23 mouse cellular contexts compared by ENCODE assay signal in the genomic region with DNA sequence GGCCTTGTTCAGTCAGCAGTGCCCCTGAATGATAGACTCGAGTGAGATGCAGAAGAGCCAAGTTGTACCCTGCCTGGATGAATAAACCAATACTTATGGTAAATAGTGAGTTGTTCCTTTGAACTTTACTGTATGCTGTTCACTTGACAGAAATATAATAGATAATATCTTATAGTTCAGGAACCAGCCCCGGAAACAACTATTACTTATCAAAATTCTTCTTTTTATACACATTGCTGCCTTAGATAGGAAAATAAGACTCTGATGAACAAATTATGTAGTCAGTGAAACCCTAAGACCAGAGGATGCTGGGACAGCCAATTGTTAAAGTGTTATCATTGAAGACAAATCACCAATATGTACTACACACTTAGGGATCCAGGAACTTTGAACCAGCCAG.
A peak's percentile ranks its signal among the peaks of the same experiment; 100 is the strongest.
DNase-seq lines count a peak whose midpoint lies in the region; ATAC-seq and TF ChIP-seq lines count a peak whose summit lies in the region.
"Had no signal": no experiment of that assay in that cellular context is flagged by ENCODE, and none has a peak within 500 bp of the region (broad histone marks: within the 10 kb centered on the region; RNA-seq: fewer than 3 reads in every experiment).

No protein-coding gene starts in this region.

- no peaks in the 10 kb centered on the region for H3K27me3 ChIP-seq in heart, embryonic 10.5 days (ENCODE audit: insufficient read depth, poor library complexity, severe bottlenecking)
- H3K27me3 ChIP-seq in liver, embryonic 14.5 days (ENCODE audit: control insufficient read depth, insufficient read depth, low read length), result no peaks in the 10 kb centered on the region
- H3K27me3 ChIP-seq in embryonic facial prominence, embryonic 10.5 days (replicated peaks; ENCODE audit: low read depth, poor library complexity, severe bottlenecking), result no peaks in the 10 kb centered on the region
- H3K27me3 ChIP-seq: embryonic facial prominence, embryonic 12.5 days; forebrain, embryonic 13.5 days; hindbrain, embryonic 15.5 days; intestine, embryonic 15.5 days; limb, embryonic 15.5 days; midbrain, embryonic 13.5 days; neural tube, embryonic 12.5 days had no signal

- 79% methylated on average over 2 of the region's 2 CpGs for WGBS in heart, embryonic 10.5 days
- 34% methylated on average over 2 of the region's 2 CpGs for WGBS in liver, embryonic 14.5 days (ENCODE audit: insufficient replicate concordance)
- 85% methylated on average over 2 of the region's 2 CpGs for WGBS in embryonic facial prominence, embryonic 10.5 days

- no peaks in the 10 kb centered on the region for H3K36me3 ChIP-seq in heart, embryonic 10.5 days
- H3K36me3 ChIP-seq in liver, embryonic 14.5 days (replicated peaks; ENCODE audit: control insufficient read depth, insufficient read depth, low read depth), result no peaks in the 10 kb centered on the region
- no peaks in the 10 kb centered on the region for H3K36me3 ChIP-seq in embryonic facial prominence, embryonic 10.5 days (replicated peaks)
- H3K36me3 ChIP-seq: embryonic facial prominence, embryonic 12.5 days; hindbrain, embryonic 15.5 days; intestine, embryonic 15.5 days; limb, embryonic 15.5 days; midbrain, embryonic 13.5 days; neural tube, embryonic 12.5 days had no signal

- intact Hi-C loops in heart, postnatal 14 days (cut with DNase I), result no loop called here

- no peaks in the 10 kb centered on the region for H3K9me3 ChIP-seq in heart, embryonic 10.5 days
- no peaks in the 10 kb centered on the region for H3K9me3 ChIP-seq in liver, embryonic 14.5 days (ENCODE audit: control insufficient read depth, low read length)
- H3K9me3 ChIP-seq in embryonic facial prominence, embryonic 10.5 days, result no peaks in the 10 kb centered on the region
- H3K9me3 ChIP-seq: embryonic facial prominence, embryonic 12.5 days; forebrain, embryonic 13.5 days; hindbrain, embryonic 15.5 days; intestine, embryonic 15.5 days; limb, embryonic 15.5 days; midbrain, embryonic 13.5 days; neural tube, embryonic 12.5 days had no signal

- 0 out of 2 replicates have a peak overlapping the region, but pooled peaks have one; percentile 36 for H3K27ac ChIP-seq in heart, embryonic 10.5 days
- H3K27ac ChIP-seq in brown adipose tissue, adult 24 weeks (replicated peaks; ENCODE audit: low read depth, low read length), result peak overlapping the region; percentile 55
- H3K27ac ChIP-seq in liver, embryonic 14.5 days, result peak overlapping the region; percentile 97
- no peak overlapping the region for H3K27ac ChIP-seq in embryonic facial prominence, embryonic 10.5 days (replicated peaks)
- H3K27ac ChIP-seq: embryonic facial prominence, embryonic 12.5 days; forebrain, embryonic 13.5 days; gastrocnemius, adult 2 months; hindbrain, embryonic 15.5 days; intestine, embryonic 15.5 days; limb, embryonic 15.5 days; midbrain, embryonic 13.5 days; neural tube, embryonic 12.5 days had no signal

- ATAC-seq in CD4-positive, CD25-positive, alpha-beta regulatory T cell, adult 4 months, result peak; percentile 19
- no peak for ATAC-seq in liver, embryonic 14.5 days (ENCODE audit: insufficient read depth)
- ATAC-seq: forebrain, embryonic 13.5 days; intestine, embryonic 15.5 days; lung, postnatal 0 days; midbrain, embryonic 13.5 days had no signal

- H3K9ac ChIP-seq in liver, embryonic 14.5 days (replicated peaks), result peak overlapping the region; percentile 52
- H3K9ac ChIP-seq: embryonic facial prominence, embryonic 12.5 days; forebrain, embryonic 13.5 days; hindbrain, embryonic 15.5 days; intestine, embryonic 15.5 days; limb, embryonic 15.5 days; midbrain, embryonic 13.5 days; neural tube, embryonic 12.5 days had no signal

- DNase-seq in heart, embryonic 10.5 days (ENCODE audit: low spot score), result no peak
- no peak for DNase-seq in heart, postnatal 14 days
- DNase-seq in liver, embryonic 14.5 days (ENCODE audit: low read depth in 3 of 3, low spot score in 3 of 3), result no peak
- DNase-seq in embryonic facial prominence, embryonic 10.5 days (ENCODE audit: low spot score), result no peak
- no peak for DNase-seq in adrenal gland, adult (ENCODE audit: inconsistent age in 2 of 2, low spot score in 1 of 2)
- no peak for DNase-seq in adrenal gland, adult 2 months
- DNase-seq: adrenal gland, postnatal 14 days; heart, postnatal 36 days; kidney, adult 8-10 months; kidney, postnatal 10 days; right cerebral cortex, postnatal 14 days; spleen, adult 18-20 months had no signal

- no peak overlapping the region for H3K4me3 ChIP-seq in heart, embryonic 10.5 days
- 0 out of 2 replicates have a peak overlapping the region, but pooled peaks have one; percentile 3 for H3K4me3 ChIP-seq in brown adipose tissue, adult 24 weeks (ENCODE audit: insufficient read depth, low read depth, low read length)
- H3K4me3 ChIP-seq in liver, embryonic 14.5 days (ENCODE audit: insufficient read depth in 1 of 2, low read depth in 2 of 2, low read length in 2 of 2), result peak overlapping the region; percentile 19 to 25; a peak in 3 of 4 replicates
- no peak overlapping the region for H3K4me3 ChIP-seq in embryonic facial prominence, embryonic 10.5 days
- H3K4me3 ChIP-seq: embryonic facial prominence, embryonic 12.5 days; forebrain, embryonic 13.5 days; gastrocnemius, adult 2 months; hindbrain, embryonic 15.5 days; intestine, embryonic 15.5 days; limb, embryonic 15.5 days; midbrain, embryonic 13.5 days; neural tube, embryonic 12.5 days had no signal

- peak overlapping the region; percentile 74 for H3K4me2 ChIP-seq in liver, embryonic 14.5 days (ENCODE audit: low read depth)
- H3K4me2 ChIP-seq: embryonic facial prominence, embryonic 12.5 days; forebrain, embryonic 13.5 days; hindbrain, embryonic 15.5 days; limb, embryonic 15.5 days; midbrain, embryonic 13.5 days; neural tube, embryonic 12.5 days had no signal

- peaks cover 22% of the 10 kb centered on the region for H3K4me1 ChIP-seq in heart, embryonic 10.5 days
- H3K4me1 ChIP-seq in brown adipose tissue, adult 24 weeks (ENCODE audit: control insufficient read depth, insufficient read depth, insufficient read length, low read length), result peaks cover 12% of the 10 kb centered on the region; the same call in 1 of the 2 replicates
- peaks cover 78 to 79% of the 10 kb centered on the region in 2 experiments for H3K4me1 ChIP-seq in liver, embryonic 14.5 days (replicated peaks; ENCODE audit: control insufficient read depth in 2 of 2, insufficient read depth in 2 of 2, low read length in 1 of 2)
- peaks cover 20% of the 10 kb centered on the region for H3K4me1 ChIP-seq in embryonic facial prominence, embryonic 10.5 days
- H3K4me1 ChIP-seq: hindbrain, embryonic 15.5 days; intestine, embryonic 15.5 days; limb, embryonic 15.5 days had no signal

- TF ChIP-seq EP300 in liver, embryonic 14.5 days (IDR thresholded peaks at IDR 0.05; ENCODE audit: low read depth), result no peak

- TF ChIP-seq CTCF in liver, embryonic 14.5 days (IDR thresholded peaks at IDR 0.05; ENCODE audit: low read depth), result no peak

Comparison
In these comparisons a context has a peak if more than half of its experiments do, and no peak if none do; other contexts are left out.
1. H3K4me3 ChIP-seq: peak in brown adipose tissue, adult 24 weeks (single experiment) and liver, embryonic 14.5 days (2 of 2); none in heart, embryonic 10.5 days (single experiment) and embryonic facial prominence, embryonic 10.5 days (single experiment).